Mouse (Mus musculus) stomach, embryonic 16.5 days (tissue): ENCODE results near the gene Cep41. TPM values are rescaled to one million over a fixed set of nuclear protein-coding genes. Genes with fewer than 3 reads are reported as not detected.

Experiments used
- ATAC-seq: fragments of 200-750 bp; cut with Nextera tagmentation; 2 replicates; pipeline ENCODE4 v1.8.0; 2017; ENCODE audit warnings: moderate number of reproducible peaks, moderate TSS enrichment; ENCODE audit not compliant: insufficient read depth, low FRiP score
- H3K27ac ChIP-seq: fragments of 300-500 bp; sonication (generic); 2 replicates; pipeline ENCODE4 v1.5.1; 2014; ENCODE audit warnings: low read length
- H3K27me3 ChIP-seq: fragments of 300-500 bp; sonication (generic); 2 replicates; pipeline ENCODE4 v1.6.1; 2014; ENCODE audit warnings: low read length, control low read depth, mixed read lengths; ENCODE audit not compliant: control insufficient read depth, insufficient read depth
- H3K36me3 ChIP-seq: fragments of 300-500 bp; sonication (generic); 2 replicates; pipeline ENCODE4 v1.6.1; 2014; ENCODE audit warnings: low read length; ENCODE audit not compliant: control insufficient read depth, insufficient read depth
- H3K4me1 ChIP-seq: fragments of 300-500 bp; sonication (generic); 2 replicates; pipeline ENCODE4 v1.6.1; 2014; ENCODE audit warnings: low read length, control low read depth, mixed read lengths; ENCODE audit not compliant: control insufficient read depth, insufficient read depth
- H3K4me2 ChIP-seq: fragments of 300-500 bp; sonication (generic); 2 replicates; pipeline ENCODE4 v1.6.1; 2014; ENCODE audit warnings: low read depth, low read length, mixed read lengths
- H3K4me3 ChIP-seq: fragments of 300-500 bp; sonication (generic); replicated peaks from 2 replicates; pipeline ENCODE4 v1.5.1; 2014; ENCODE audit warnings: mild to moderate bottlenecking, low read length
- H3K9ac ChIP-seq: fragments of 300-500 bp; sonication (generic); 2 replicates; pipeline ENCODE4 v1.6.1; 2014; ENCODE audit warnings: low read length
- H3K9me3 ChIP-seq: fragments of 300-500 bp; sonication (generic); replicated peaks from 2 replicates; pipeline ENCODE4 v1.6.1; 2016; ENCODE audit warnings: low read length, control low read depth; ENCODE audit not compliant: control insufficient read depth
- WGBS: fragments of 180-500 bp; shearing (Covaris S2); extraction: QIAGEN DNeasy Blood & Tissue Kit; methylation state at CpG from one replicate; pipeline ENCODE4 v1.1.7; 2014; 5-methylcytosine and 5-hydroxymethylcytosine counted together
- polyA plus RNA-seq: library from polyadenylated mRNA; unstranded; fragments of >200 nt; fragmentation: Nextera tagmentation; extraction: Ambion mirVana; gene quantifications from 2 replicates; pipeline ENCODE4 v1.2.1, GENCODE M21; 2015

The Cep41 gene
- polyA plus RNA-seq, 1 experiment from 2014 or later = 11.6 TPM

DNA sequence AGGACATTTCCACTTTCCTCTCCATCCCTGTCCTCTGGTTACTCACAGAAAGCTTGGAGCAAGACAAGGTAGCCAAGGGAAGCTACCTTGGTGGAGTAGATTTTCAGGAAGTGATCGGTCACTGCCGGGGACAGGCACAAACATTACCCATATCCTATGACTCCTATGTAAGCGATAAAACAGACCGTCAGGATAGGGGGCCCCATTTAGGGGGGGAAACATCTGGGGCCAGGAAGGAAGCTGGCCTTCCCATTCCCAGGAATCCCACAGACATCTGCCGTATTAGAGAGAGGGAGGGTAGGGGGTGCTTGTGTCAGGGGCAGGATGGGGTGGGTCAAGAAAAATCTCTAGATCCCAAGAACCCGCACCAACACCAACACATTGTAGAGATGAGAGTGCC is 6.6 kb upstream of the Cep41 start:
- Histone ChIP-seq H3K27ac (peak overlapping the region; percentile 86; the same call in 1 of the 2 replicates), H3K27me3 (no peaks in the 10 kb centered on the region), H3K4me2 (no peak overlapping the region; the same call in 1 of the 2 replicates), H3K36me3 (no peaks in the 10 kb centered on the region), H3K4me1 (peaks cover 17% of the 10 kb centered on the region), H3K9me3 (no peaks in the 10 kb centered on the region), H3K4me3 (no peak overlapping the region), H3K9ac (0 out of 2 replicates have a peak overlapping the region, but pooled peaks have one; percentile 9)
- no peak for ATAC-seq
- WGBS = 27% methylated on average over 6 of the region's 6 CpGs

DNA sequence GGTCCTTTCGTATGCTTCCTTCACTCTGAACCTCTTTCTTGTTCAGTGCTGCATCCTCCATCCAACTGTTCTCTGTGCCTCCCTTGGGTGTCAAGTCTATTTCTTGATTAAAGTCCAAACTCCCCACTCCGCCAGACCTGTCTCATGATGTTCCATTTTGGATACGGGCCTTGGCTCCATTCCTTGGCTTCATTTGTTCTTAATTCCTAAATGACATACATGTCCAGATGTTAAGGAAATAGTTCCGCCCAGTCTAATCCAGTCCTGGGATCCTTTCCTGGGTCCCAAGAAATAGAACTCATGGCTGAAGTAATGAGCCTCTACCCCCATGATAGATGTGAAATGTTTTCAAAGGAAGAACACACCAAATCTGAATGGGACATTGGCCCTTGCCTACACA is 4.5 kb upstream of the Cep41 start:
- H3K36me3 ChIP-seq = no peaks in the 10 kb centered on the region
- no peaks in the 10 kb centered on the region for H3K9me3 ChIP-seq
- H3K4me3 ChIP-seq = no peak overlapping the region
- ATAC-seq = no peak
- H3K4me2 ChIP-seq = no peak overlapping the region
- H3K9ac ChIP-seq = no peak overlapping the region
- 62% methylated on average over 4 of the region's 4 CpGs for WGBS
- H3K27ac ChIP-seq = peak overlapping the region; percentile 86
- peaks cover 18% of the 10 kb centered on the region for H3K4me1 ChIP-seq
- H3K27me3 ChIP-seq = no peaks in the 10 kb centered on the region

DNA sequence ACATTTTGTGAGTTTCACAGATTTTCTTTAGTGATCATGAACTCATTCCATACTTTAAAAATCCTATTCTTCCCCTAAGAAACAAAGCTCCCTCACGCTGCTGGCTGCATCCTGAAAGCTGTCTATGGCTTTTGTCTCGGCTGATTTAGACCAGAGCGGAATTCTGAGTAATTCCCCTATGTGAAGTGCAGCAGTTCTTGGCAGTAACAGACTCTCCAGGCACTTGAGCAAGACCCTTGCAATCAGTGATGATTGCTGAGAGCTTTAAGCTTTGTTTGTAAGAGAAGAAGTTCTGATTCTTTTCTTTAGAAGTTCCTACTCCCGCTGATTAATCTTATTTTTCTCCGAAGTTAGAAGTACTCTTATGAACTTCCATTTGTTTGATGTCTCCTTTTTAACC is 3.9 kb upstream of the Cep41 start:
- no peaks in the 10 kb centered on the region for H3K9me3 ChIP-seq
- WGBS = 22% methylated on average over 5 of the region's 5 CpGs
- no peak overlapping the region for H3K4me2 ChIP-seq
- ATAC-seq = peak; percentile 31; the same call in 1 of the 2 replicates
- no peak overlapping the region for H3K9ac ChIP-seq
- H3K27ac ChIP-seq = peak overlapping the region; percentile 86
- H3K36me3 ChIP-seq = no peaks in the 10 kb centered on the region
- no peak overlapping the region for H3K4me3 ChIP-seq
- peaks cover 22% of the 10 kb centered on the region for H3K4me1 ChIP-seq
- H3K27me3 ChIP-seq = no peaks in the 10 kb centered on the region

DNA sequence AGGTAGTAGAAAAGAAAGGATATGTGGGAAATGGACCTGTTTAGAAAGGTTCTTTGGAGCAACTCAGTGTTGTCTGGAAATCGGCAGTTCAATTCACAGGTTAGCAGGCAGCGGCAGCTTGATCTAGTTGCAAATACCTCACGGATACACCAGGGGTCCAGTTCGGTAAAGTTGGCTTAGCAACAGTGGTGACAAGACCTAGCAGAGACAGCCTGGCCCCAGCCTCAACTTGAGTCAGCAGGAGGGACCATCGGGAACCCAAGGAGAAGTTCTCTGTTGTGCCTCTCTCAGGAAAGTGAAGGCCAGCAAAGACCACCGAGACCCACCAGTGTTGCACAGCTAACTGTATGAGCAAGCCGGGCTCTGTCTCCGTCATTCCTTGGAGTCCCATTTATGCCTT is 1.6 kb upstream of the Cep41 start:
- Histone ChIP-seq H3K4me1 (peaks cover 19% of the 10 kb centered on the region), H3K27me3 (no peaks in the 10 kb centered on the region), H3K27ac (no peak overlapping the region), H3K4me3 (no peak overlapping the region), H3K9me3 (no peaks in the 10 kb centered on the region), H3K9ac (no peak overlapping the region), H3K36me3 (no peaks in the 10 kb centered on the region), H3K4me2 (no peak overlapping the region)
- no peak for ATAC-seq
- 89% methylated on average over 8 of the region's 8 CpGs for WGBS

DNA sequence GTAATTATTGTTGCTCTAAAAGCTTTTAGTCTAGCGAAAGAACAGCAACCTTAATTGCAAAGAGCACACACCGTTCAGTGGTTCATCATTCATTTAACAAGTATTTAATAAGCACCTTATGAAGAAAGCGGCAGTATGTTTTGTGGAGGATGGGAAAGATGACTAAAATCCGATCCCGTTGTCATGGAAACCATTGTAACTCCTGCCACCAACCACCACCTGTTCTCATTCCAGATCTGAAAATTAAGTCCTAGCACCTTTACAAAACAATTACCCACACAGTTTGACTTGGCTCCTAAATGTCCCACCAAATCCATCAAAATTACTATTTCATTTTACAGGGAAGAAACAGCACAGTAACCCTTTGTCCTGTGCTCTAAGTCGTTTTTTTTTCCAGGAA is 660 bp upstream of the Cep41 start:
- no peaks in the 10 kb centered on the region for H3K9me3 ChIP-seq
- peak overlapping the region; percentile 64 for H3K4me3 ChIP-seq
- no peak for ATAC-seq
- H3K4me1 ChIP-seq = peaks cover 13% of the 10 kb centered on the region
- WGBS = 41% methylated on average over 6 of the region's 6 CpGs
- peak overlapping the region; percentile 74 for H3K4me2 ChIP-seq
- H3K27me3 ChIP-seq = no peaks in the 10 kb centered on the region
- H3K36me3 ChIP-seq = no peaks in the 10 kb centered on the region
- H3K9ac ChIP-seq = peak overlapping the region; percentile 85; the same call in 1 of the 2 replicates
- peak overlapping the region; percentile 92 for H3K27ac ChIP-seq

DNA sequence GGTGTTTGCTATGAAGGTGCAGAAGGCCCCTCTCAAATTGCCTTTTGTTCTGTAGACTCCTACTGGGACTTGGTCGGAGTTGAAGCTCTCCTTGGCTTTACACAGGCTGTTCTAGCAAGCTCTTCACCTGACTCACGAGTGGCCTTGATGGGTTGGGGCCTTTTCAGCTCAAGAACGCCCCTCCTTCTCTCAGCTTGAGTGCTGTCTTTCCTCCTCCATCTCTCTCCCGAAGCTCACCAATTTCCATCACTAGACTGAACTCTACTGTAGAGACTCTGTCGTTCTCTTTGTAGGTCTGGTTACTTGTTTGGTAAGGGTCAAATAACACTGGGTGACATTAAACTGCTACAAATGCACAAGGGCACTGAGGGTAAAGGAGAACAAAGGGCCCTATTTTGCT is 723 bp downstream of the Cep41 start:
- Histone ChIP-seq H3K27ac (peak overlapping the region; percentile 92), H3K9me3 (no peaks in the 10 kb centered on the region), H3K4me2 (peak overlapping the region; percentile 74), H3K4me1 (peaks cover 11% of the 10 kb centered on the region), H3K27me3 (no peaks in the 10 kb centered on the region), H3K36me3 (no peaks in the 10 kb centered on the region), H3K9ac (peak overlapping the region; percentile 85), H3K4me3 (peak overlapping the region; percentile 64)
- WGBS = 71% methylated on average over 5 of the region's 5 CpGs
- ATAC-seq = no peak

DNA sequence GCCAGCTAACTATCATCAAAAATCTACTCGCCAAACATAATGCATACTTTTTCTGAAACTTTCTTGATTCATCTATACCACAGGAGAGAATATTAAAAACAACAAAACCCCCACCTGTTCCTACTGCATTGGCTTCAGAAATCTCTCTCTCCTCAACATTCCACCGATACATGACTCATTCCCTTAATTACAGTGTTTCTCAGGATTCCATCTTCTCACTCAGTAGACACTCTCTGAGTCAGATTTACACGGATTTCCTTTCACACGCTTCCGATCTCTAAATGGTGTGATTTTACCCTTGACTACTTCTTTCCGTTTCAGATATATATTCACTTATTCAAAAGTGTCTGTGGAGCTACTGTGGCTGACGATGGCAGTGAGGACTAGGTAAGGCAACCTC is 6.4 kb downstream of the Cep41 start:
- ATAC-seq = no peak
- Histone ChIP-seq H3K4me1 (peaks cover 7% of the 10 kb centered on the region; the same call in 1 of the 2 replicates), H3K27ac (no peak overlapping the region), H3K4me2 (no peak overlapping the region), H3K9ac (no peak overlapping the region), H3K27me3 (no peaks in the 10 kb centered on the region), H3K36me3 (no peaks in the 10 kb centered on the region), H3K4me3 (no peak overlapping the region), H3K9me3 (no peaks in the 10 kb centered on the region)
- WGBS = 86% methylated on average over 7 of the region's 7 CpGs

DNA sequence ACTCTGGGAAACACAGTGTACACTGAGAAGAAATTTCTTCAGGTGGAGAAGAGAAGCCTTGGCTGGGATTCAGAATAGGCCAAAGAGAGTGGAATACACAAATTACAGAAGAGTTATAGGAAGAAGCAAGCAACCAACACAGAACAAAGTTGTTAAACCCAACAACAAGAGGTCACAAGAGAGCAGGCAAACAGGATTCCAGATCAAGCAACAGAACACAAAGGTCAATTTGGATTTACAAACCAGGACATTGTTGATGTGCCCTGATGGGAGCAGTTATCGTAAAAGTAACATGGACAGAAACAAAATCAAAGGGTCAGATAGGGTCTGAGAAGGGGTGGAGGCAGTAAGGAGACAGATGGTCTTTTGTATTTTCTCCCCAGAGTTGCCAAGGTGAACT is 9.0 kb downstream of the Cep41 start:
- H3K27me3 ChIP-seq = no peaks in the 10 kb centered on the region
- 86% methylated on average over 1 of the region's 1 CpGs for WGBS
- H3K27ac ChIP-seq = no peak overlapping the region
- H3K4me3 ChIP-seq = no peak overlapping the region
- peaks cover 14% of the 10 kb centered on the region for H3K4me1 ChIP-seq
- H3K9ac ChIP-seq = no peak overlapping the region
- no peak overlapping the region for H3K4me2 ChIP-seq
- ATAC-seq = no peak
- no peaks in the 10 kb centered on the region for H3K36me3 ChIP-seq
- no peaks in the 10 kb centered on the region for H3K9me3 ChIP-seq

DNA sequence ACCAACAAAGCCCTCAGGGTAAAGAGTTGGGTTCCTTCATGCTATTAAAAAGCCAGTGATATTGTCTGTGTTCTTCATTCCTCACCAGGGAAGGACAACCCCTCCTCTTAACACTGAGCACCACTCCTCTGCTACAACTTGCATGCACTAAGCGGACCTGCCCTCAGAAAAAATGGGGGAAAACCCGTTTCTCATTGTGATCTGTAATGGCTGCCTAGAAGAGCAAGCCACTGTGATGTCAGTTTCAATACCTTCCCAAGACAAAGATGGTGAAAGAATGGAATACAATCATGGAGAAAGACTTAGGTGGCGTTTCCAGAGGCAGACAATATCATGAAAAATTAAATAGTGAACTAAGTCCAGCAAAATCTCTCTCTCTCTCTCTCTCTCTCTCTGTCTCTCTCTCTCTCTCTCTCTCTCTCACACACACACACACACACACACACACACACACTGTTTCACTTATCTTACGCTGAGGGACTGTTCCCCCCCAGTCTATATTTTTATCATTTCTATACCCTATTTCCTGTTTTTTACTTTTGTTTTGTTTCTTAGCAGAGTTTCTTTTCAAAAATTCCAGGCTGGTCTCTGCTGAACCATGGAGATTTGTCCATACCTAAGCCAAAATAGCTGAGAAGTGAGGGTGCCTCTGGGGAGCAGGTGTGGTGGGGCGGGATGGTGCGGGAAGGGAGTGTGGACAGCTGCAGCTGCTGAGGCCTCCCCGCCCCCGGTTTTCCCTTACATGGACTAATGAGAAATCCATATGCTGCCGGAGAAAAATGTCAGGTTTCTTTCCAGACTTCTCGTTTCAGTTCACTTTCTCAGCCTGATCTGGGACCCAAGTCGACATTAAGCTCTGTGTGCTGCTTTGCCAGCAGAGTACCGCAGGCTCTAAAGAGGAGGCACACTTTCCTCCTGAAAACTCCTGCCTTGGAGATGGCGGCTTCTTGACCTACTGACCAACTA is 11.3 kb downstream of the Cep41 start:
- ATAC-seq = peak; percentile 90; the same call in 1 of the 2 replicates
- Histone ChIP-seq H3K4me3 (peak overlapping the region; percentile 9; the same call in 1 of the 2 replicates), H3K9me3 (no peaks in the 10 kb centered on the region), H3K4me2 (peak overlapping the region; percentile 26; the same call in 1 of the 2 replicates), H3K4me1 (peaks cover 14% of the 10 kb centered on the region), H3K36me3 (no peaks in the 10 kb centered on the region), H3K27ac (peak overlapping the region; percentile 87), H3K9ac (peak overlapping the region; percentile 42), H3K27me3 (no peaks in the 10 kb centered on the region)
- 24% methylated on average over 13 of the region's 13 CpGs for WGBS
